Mouse (Mus musculus): ENCODE measurements around the gene Gm45261.

DNA sequence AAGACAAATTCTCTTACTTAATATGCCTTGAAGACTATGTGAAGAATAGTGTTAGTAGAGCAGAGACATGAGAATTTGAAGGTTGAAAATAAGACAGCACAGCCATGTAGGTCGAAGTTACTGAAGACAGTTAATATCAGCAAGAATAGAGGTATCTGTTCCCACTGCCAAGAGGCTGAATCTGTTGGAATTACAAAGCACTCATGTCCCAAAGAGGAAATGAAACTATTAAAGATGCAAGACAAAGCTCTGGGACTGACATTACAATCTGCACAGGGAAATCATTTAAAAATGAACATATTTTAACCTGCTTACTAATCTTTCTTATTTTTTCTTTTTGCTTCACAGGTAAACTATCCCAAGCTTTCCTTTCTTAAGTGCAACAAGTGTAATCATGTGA is 13.7 kb upstream of the Gm45261 start:
- TF ChIP-seq EP300 (IDR thresholded peaks at IDR 0.05; ENCODE audit: low read depth) (no peak), CTCF (IDR thresholded peaks at IDR 0.05; ENCODE audit: low read depth) (no peak)

Measured in liver, embryonic 14.5 days (tissue).